Mouse (Mus musculus) heart, adult 11 months (tissue): ENCODE data around the gene D17Wsu92e.
"Not testable (repeated sequence)": the region's sequence is repeated elsewhere in the genome, so short reads cannot be mapped to it uniquely, and the experiment has no call there.

Experiments
- DNase-seq: peaks from one replicate; pipeline ENCODE4 v3.0.0; 2022

The D17Wsu92e gene

GRCm38 (mm10) chr17:27820568-27821406 is at the start of gene D17Wsu92e:
TSS of gene D17Wsu92e (minus strand) at chr17:27820648.
- DNase-seq, result peak; percentile 100

- no peak for DNase-seq
These were observed 46.3 kb upstream of the D17Wsu92e start for GRCm38 (mm10) chr17:27866737-27867136.

- no peak for DNase-seq
These were observed 45.0 kb upstream of the D17Wsu92e start for GRCm38 (mm10) chr17:27865461-27865860.

GRCm38 (mm10) chr17:27859131-27859530 is 38.7 kb upstream of the D17Wsu92e start:
- DNase-seq, result no peak

- DNase-seq, result no peak
These were observed 37.4 kb upstream of the D17Wsu92e start for GRCm38 (mm10) chr17:27857649-27858475.

GRCm38 (mm10) chr17:27856798-27857648 is 36.6 kb upstream of the D17Wsu92e start:
- DNase-seq, result peak; percentile 96

GRCm38 (mm10) chr17:27856265-27856797 is 35.9 kb upstream of the D17Wsu92e start, which contains the start of gene Uhrf1bp1:
TSS of gene Uhrf1bp1 (plus strand) at chr17:27856441.
- DNase-seq, result peak; percentile 98

GRCm38 (mm10) chr17:27851076-27851475 is 30.6 kb upstream of the D17Wsu92e start:
- peak; percentile 87 for DNase-seq

- DNase-seq, result no peak
These were observed 27.9 kb upstream of the D17Wsu92e start for GRCm38 (mm10) chr17:27848351-27848750.

- DNase-seq, result peak; percentile 100
These were observed 19.2 kb upstream of the D17Wsu92e start for GRCm38 (mm10) chr17:27839469-27840252.

GRCm38 (mm10) chr17:27837850-27838249 is 17.4 kb upstream of the D17Wsu92e start, which contains the start of gene Snrpc:
TSS of gene Snrpc (plus strand) at chr17:27838150.
- not testable (repeated sequence) for DNase-seq

GRCm38 (mm10) chr17:27830411-27830810 is 10.0 kb upstream of the D17Wsu92e start:
- no peak for DNase-seq

GRCm38 (mm10) chr17:27827511-27827910 is 7.1 kb upstream of the D17Wsu92e start:
- DNase-seq, result no peak

GRCm38 (mm10) chr17:27826908-27827383 is 6.5 kb upstream of the D17Wsu92e start:
- peak; percentile 96 for DNase-seq

- DNase-seq, result peak; percentile 98
These were observed 5.8 kb upstream of the D17Wsu92e start for GRCm38 (mm10) chr17:27825984-27826905.

- no peak for DNase-seq
These were observed 5.1 kb upstream of the D17Wsu92e start for GRCm38 (mm10) chr17:27825539-27825938.

GRCm38 (mm10) chr17:27824941-27825340 is 4.5 kb upstream of the D17Wsu92e start:
- DNase-seq, result no peak

- DNase-seq, result peak; percentile 87
These were observed 2.9 kb upstream of the D17Wsu92e start for GRCm38 (mm10) chr17:27823142-27823905.
